In the genomic region with DNA sequence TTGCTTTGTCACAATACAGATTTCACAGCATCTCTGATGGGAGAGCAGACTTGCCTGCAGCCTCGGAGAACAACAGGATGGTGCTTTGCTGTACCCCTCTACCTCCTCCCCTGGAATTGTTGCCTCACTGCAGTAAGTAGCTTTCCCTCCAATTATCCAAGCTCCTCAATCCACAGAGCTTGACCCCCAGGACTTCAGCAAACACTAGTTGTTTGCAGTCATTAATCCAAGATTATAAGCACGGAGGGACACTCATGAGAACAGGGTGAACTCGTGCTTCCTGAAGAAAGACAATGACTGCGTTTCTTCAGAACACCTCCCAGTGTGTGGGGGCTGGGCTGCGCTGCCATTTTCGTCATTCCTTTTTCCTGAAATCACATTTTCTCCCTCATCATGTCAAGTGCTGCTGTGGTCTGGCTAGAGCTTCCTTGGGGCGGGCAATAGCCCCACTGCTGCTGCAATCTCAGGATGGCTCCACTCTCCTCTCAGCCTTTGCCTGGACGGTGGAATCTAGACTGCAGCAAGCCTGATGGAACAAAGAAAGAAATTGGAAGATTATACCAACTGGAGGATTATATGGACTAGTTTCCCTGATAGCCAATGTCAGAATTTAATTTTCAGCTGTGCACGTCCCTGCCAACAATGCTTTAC, we compare ENCODE assay signal across 16 mouse cellular contexts.
A peak's percentile ranks its signal among the peaks of the same experiment; 100 is the strongest.
DNase-seq lines count a peak whose midpoint lies in the region; ATAC-seq lines count a peak whose summit lies in the region.
"Had no signal": no experiment of that assay in that cellular context is flagged by ENCODE, and none has a peak within 500 bp of the region (broad histone marks: within the 10 kb centered on the region; RNA-seq: fewer than 3 reads in every experiment).

No protein-coding gene starts in this region.

- no peak overlapping the region for H3K9ac ChIP-seq in heart, embryonic 12.5 days
- 0 out of 2 replicates have a peak overlapping the region, but pooled peaks have one; percentile 16 for H3K9ac ChIP-seq in embryonic facial prominence, embryonic 13.5 days
- H3K9ac ChIP-seq in hindbrain, embryonic 15.5 days, result no peak overlapping the region
- H3K9ac ChIP-seq in neural tube, embryonic 13.5 days, result no peak overlapping the region
- no peak overlapping the region for H3K9ac ChIP-seq in kidney, embryonic 16.5 days (replicated peaks; ENCODE audit: low read length)
- H3K9ac ChIP-seq: embryonic facial prominence, embryonic 15.5 days; limb, embryonic 15.5 days; lung, embryonic 15.5 days had no signal

- H3K9me3 ChIP-seq in heart, embryonic 12.5 days (replicated peaks), result no peaks in the 10 kb centered on the region
- H3K9me3 ChIP-seq in embryonic facial prominence, embryonic 13.5 days, result no peaks in the 10 kb centered on the region
- no peaks in the 10 kb centered on the region for H3K9me3 ChIP-seq in hindbrain, embryonic 15.5 days
- H3K9me3 ChIP-seq in neural tube, embryonic 13.5 days, result no peaks in the 10 kb centered on the region
- H3K9me3 ChIP-seq in kidney, embryonic 16.5 days (ENCODE audit: low read length), result no peaks in the 10 kb centered on the region
- H3K9me3 ChIP-seq: embryonic facial prominence, embryonic 15.5 days; limb, embryonic 15.5 days; lung, embryonic 15.5 days; megakaryocyte, embryonic 14.5 days had no signal

- 50% methylated on average over 9 of the region's 9 CpGs for WGBS in heart, embryonic 12.5 days
- WGBS in embryonic facial prominence, embryonic 13.5 days, result 26% methylated on average over 9 of the region's 9 CpGs
- WGBS in hindbrain, embryonic 15.5 days, result 40% methylated on average over 9 of the region's 9 CpGs
- WGBS in neural tube, embryonic 13.5 days, result 42% methylated on average over 9 of the region's 9 CpGs
- WGBS in kidney, embryonic 16.5 days, result 48% methylated on average over 9 of the region's 9 CpGs

- H3K27me3 ChIP-seq in heart, embryonic 12.5 days (replicated peaks), result no peaks in the 10 kb centered on the region
- H3K27me3 ChIP-seq in embryonic facial prominence, embryonic 13.5 days, result no peaks in the 10 kb centered on the region
- no peaks in the 10 kb centered on the region for H3K27me3 ChIP-seq in hindbrain, embryonic 15.5 days
- H3K27me3 ChIP-seq in neural tube, embryonic 13.5 days, result no peaks in the 10 kb centered on the region
- no peaks in the 10 kb centered on the region for H3K27me3 ChIP-seq in kidney, embryonic 16.5 days (ENCODE audit: insufficient read depth, low read length)
- H3K27me3 ChIP-seq: embryonic facial prominence, embryonic 15.5 days; limb, embryonic 15.5 days; lung, embryonic 15.5 days; megakaryocyte, embryonic 14.5 days had no signal

- no peak overlapping the region for H3K4me3 ChIP-seq in heart, embryonic 12.5 days
- H3K4me3 ChIP-seq in embryonic facial prominence, embryonic 13.5 days, result no peak overlapping the region
- no peak overlapping the region for H3K4me3 ChIP-seq in hindbrain, embryonic 15.5 days
- no peak overlapping the region for H3K4me3 ChIP-seq in neural tube, embryonic 13.5 days
- H3K4me3 ChIP-seq in kidney, embryonic 16.5 days (ENCODE audit: low read length), result no peak overlapping the region
- H3K4me3 ChIP-seq: embryonic facial prominence, embryonic 15.5 days; gastrocnemius, adult 2 months; left cerebral cortex, adult 2 months; limb, embryonic 15.5 days; lung, embryonic 15.5 days; megakaryocyte, embryonic 14.5 days had no signal

- 0 out of 2 replicates have a peak overlapping the region, but pooled peaks have one; percentile 13 for H3K4me2 ChIP-seq in heart, embryonic 12.5 days
- H3K4me2 ChIP-seq in embryonic facial prominence, embryonic 13.5 days, result peak overlapping the region; percentile 30
- H3K4me2 ChIP-seq in hindbrain, embryonic 15.5 days, result peak overlapping the region; percentile 26; the same call in 1 of the 2 replicates
- peak overlapping the region; percentile 14; the same call in 1 of the 2 replicates for H3K4me2 ChIP-seq in neural tube, embryonic 13.5 days
- no peak overlapping the region for H3K4me2 ChIP-seq in kidney, embryonic 16.5 days (replicated peaks; ENCODE audit: low read depth, low read length)
- H3K4me2 ChIP-seq: embryonic facial prominence, embryonic 15.5 days; limb, embryonic 15.5 days; lung, embryonic 15.5 days had no signal

- no peaks in the 10 kb centered on the region for H3K36me3 ChIP-seq in heart, embryonic 12.5 days
- no peaks in the 10 kb centered on the region for H3K36me3 ChIP-seq in embryonic facial prominence, embryonic 13.5 days
- H3K36me3 ChIP-seq in hindbrain, embryonic 15.5 days, result no peaks in the 10 kb centered on the region
- no peaks in the 10 kb centered on the region for H3K36me3 ChIP-seq in neural tube, embryonic 13.5 days
- no peaks in the 10 kb centered on the region for H3K36me3 ChIP-seq in kidney, embryonic 16.5 days (ENCODE audit: insufficient read depth, low read length)
- H3K36me3 ChIP-seq: embryonic facial prominence, embryonic 15.5 days; limb, embryonic 15.5 days; lung, embryonic 15.5 days had no signal

- DNase-seq in heart, adult 8-10 months (ENCODE audit: low spot score), result no peak
- no peak for DNase-seq in left cerebral cortex, adult 11 months (ENCODE audit: low spot score)
- no peak for DNase-seq in gastrocnemius, postnatal 4 days (ENCODE audit: low spot score in 2 of 2)
- DNase-seq: cerebellum, adult 18-20 months; gastrocnemius, adult 2 months had no signal

- no peaks in the 10 kb centered on the region for H3K4me1 ChIP-seq in heart, embryonic 12.5 days (replicated peaks)
- H3K4me1 ChIP-seq in embryonic facial prominence, embryonic 13.5 days, result peaks cover 4% of the 10 kb centered on the region; the same call in 1 of the 2 replicates
- H3K4me1 ChIP-seq in hindbrain, embryonic 15.5 days (replicated peaks), result peaks cover 5% of the 10 kb centered on the region
- no peaks in the 10 kb centered on the region for H3K4me1 ChIP-seq in neural tube, embryonic 13.5 days (replicated peaks)
- no peaks in the 10 kb centered on the region for H3K4me1 ChIP-seq in kidney, embryonic 16.5 days (ENCODE audit: insufficient read depth, low read length)
- H3K4me1 ChIP-seq: embryonic facial prominence, embryonic 15.5 days; limb, embryonic 15.5 days; lung, embryonic 15.5 days; megakaryocyte, embryonic 14.5 days had no signal

- ATAC-seq in heart, embryonic 12.5 days (ENCODE audit: insufficient number of reproducible peaks, low FRiP score), result no peak
- no peak for ATAC-seq in embryonic facial prominence, embryonic 13.5 days (ENCODE audit: insufficient number of reproducible peaks, insufficient read depth, low FRiP score, low TSS enrichment, low read depth)
- no peak for ATAC-seq in hindbrain, embryonic 15.5 days (ENCODE audit: low FRiP score, low read depth)
- no peak for ATAC-seq in neural tube, embryonic 13.5 days (ENCODE audit: low read depth)
- no peak for ATAC-seq in kidney, embryonic 16.5 days (ENCODE audit: low FRiP score, low TSS enrichment)
- ATAC-seq: inflammation-experienced regulatory T-cells, adult 6 months had no signal

- H3K27ac ChIP-seq in heart, embryonic 12.5 days (ENCODE audit: poor library complexity, severe bottlenecking), result no peak overlapping the region
- H3K27ac ChIP-seq in embryonic facial prominence, embryonic 13.5 days, result no peak overlapping the region
- no peak overlapping the region for H3K27ac ChIP-seq in hindbrain, embryonic 15.5 days (replicated peaks)
- no peak overlapping the region for H3K27ac ChIP-seq in neural tube, embryonic 13.5 days (replicated peaks)
- H3K27ac ChIP-seq in kidney, embryonic 16.5 days (ENCODE audit: low read length), result no peak overlapping the region
- H3K27ac ChIP-seq: embryonic facial prominence, embryonic 15.5 days; gastrocnemius, adult 2 months; left cerebral cortex, adult 2 months; limb, embryonic 15.5 days; lung, embryonic 15.5 days had no signal
